Mouse (Mus musculus) lung, embryonic 14.5 days (tissue): ENCODE measurements around the gene Fadd. TPM values are rescaled to one million over a fixed set of nuclear protein-coding genes. Genes with fewer than 3 reads are reported as not detected.

ENCODE experiments used
- ATAC-seq: fragments of 200-750 bp; cut with Nextera tagmentation; 2 replicates; pipeline ENCODE4 v1.8.0; 2017; ENCODE audit warnings: mild to moderate bottlenecking, moderate TSS enrichment, moderate library complexity; ENCODE audit not compliant: insufficient read depth
- DNase-seq: peaks from one replicate; pipeline ENCODE4 v3.0.0-alpha.2; 2015
- H3K27ac ChIP-seq: fragments of 300-500 bp; sonication (generic); 2 replicates; pipeline ENCODE4 v1.5.1; 2014; ENCODE audit warnings: low read depth, mild to moderate bottlenecking, moderate library complexity
- H3K27me3 ChIP-seq: fragments of 300-500 bp; sonication (generic); 2 replicates; pipeline ENCODE4 v1.6.1; 2014; ENCODE audit warnings: low read length, control low read depth; ENCODE audit not compliant: insufficient read depth
- H3K36me3 ChIP-seq: fragments of 300-500 bp; sonication (generic); 2 replicates; pipeline ENCODE4 v1.6.1; 2014; ENCODE audit warnings: control low read depth; ENCODE audit not compliant: insufficient read depth
- H3K4me1 ChIP-seq: fragments of 300-500 bp; sonication (generic); 2 replicates; pipeline ENCODE4 v1.6.1; 2014; ENCODE audit warnings: antibody characterized with exemption, control low read depth; ENCODE audit not compliant: insufficient read depth
- H3K4me2 ChIP-seq: fragments of 300-500 bp; sonication (generic); 2 replicates; pipeline ENCODE4 v1.6.1; 2014; ENCODE audit warnings: mild to moderate bottlenecking
- H3K4me3 ChIP-seq: fragments of 300-500 bp; sonication (generic); 2 replicates; pipeline ENCODE4 v1.5.1; 2014; ENCODE audit warnings: low read depth, low read length
- H3K9ac ChIP-seq: fragments of 300-500 bp; sonication (generic); 2 replicates; pipeline ENCODE4 v1.6.1; 2014
- H3K9me3 ChIP-seq: fragments of 300-500 bp; sonication (generic); 2 replicates; pipeline ENCODE4 v1.6.1; 2016; ENCODE audit warnings: low read depth, low read length, control low read depth
- CTCF ChIP-seq: IDR thresholded peaks from 2 replicates; pipeline ENCODE4 v1.5.1; 2016; ENCODE audit warnings: antibody characterized with exemption, low read depth
- WGBS: fragments of 180-500 bp; shearing (Covaris S2); extraction: QIAGEN DNeasy Blood & Tissue Kit; methylation state at CpG from one replicate; pipeline ENCODE4 v1.1.7; 2014; 5-methylcytosine and 5-hydroxymethylcytosine counted together
- polyA plus RNA-seq: library from polyadenylated mRNA; unstranded; fragments of >200 nt; fragmentation: Nextera tagmentation; extraction: Ambion mirVana; gene quantifications from 2 replicates; pipeline ENCODE4 v1.2.1, GENCODE M21; 2014

Gene Fadd
- 12.8 and 13.4 TPM in 2 replicates for polyA plus RNA-seq

DNA sequence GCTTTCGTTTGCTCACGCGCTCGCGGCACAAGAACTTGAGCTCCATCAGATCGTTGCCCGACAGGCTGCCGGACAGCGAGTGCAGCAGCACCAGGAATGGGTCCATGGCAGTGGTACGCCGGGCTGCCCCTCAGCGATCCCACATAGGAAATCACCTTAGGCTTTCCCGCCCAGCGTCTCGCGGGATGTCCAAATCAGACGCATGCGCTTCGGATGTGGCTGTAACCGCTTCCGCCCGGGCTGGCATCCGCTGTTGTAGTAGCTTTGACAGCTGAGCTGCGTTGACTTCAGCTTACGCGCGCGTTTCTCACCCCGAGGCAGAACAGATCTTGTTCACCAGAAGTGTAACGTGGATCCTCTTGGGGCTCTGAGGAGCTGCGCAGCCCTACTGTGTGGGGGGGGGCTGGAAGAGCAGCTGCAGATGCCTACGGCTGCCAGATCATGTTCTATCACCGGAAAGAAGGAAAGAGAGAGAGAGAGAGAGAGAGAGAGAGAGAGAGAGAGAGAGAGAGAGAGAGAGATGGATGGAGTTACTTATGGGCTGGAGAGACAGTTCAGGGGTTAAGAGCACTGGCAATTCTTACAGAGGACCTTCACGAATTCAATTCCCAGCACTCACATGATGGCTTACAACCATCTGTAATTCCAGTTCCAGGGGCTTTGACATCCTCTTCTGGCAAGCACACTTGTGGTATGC, at the start of gene Fadd:
Gene Fadd (minus strand): TSS at position 180 of the 697 bp plus-strand sequence.
- ATAC-seq, result peak; percentile 90
- TF ChIP-seq CTCF, result no peak
- peak within 1 kb of the TSS; percentile 81 for H3K4me3 ChIP-seq
- H3K36me3 ChIP-seq, result peaks cover 21% of the 10 kb centered on the region
- no peaks in the 10 kb centered on the region for H3K4me1 ChIP-seq
- peak; percentile 98 for DNase-seq
- H3K27me3 ChIP-seq, result no peaks in the 10 kb centered on the region
- no peaks in the 10 kb centered on the region for H3K9me3 ChIP-seq
- under 1% methylated on average over 34 of the region's 34 CpGs for WGBS
- H3K4me2 ChIP-seq, result peak within 1 kb of the TSS; percentile 80
- H3K27ac ChIP-seq, result peak within 1 kb of the TSS; percentile 92
- peak within 1 kb of the TSS; percentile 70 for H3K9ac ChIP-seq

- Histone ChIP-seq H3K9ac (no peak overlapping the region), H3K27ac (no peak overlapping the region), H3K4me2 (no peak overlapping the region), H3K36me3 (0 out of 2 replicates have a peak, but pooled peaks cover 17% of the 10 kb centered on the region), H3K9me3 (no peaks in the 10 kb centered on the region), H3K4me1 (peaks cover 6% of the 10 kb centered on the region; the same call in 1 of the 2 replicates), H3K4me3 (no peak overlapping the region), H3K27me3 (no peaks in the 10 kb centered on the region)
- peak; percentile 66 for DNase-seq
- ATAC-seq, result no peak
- no peak for TF ChIP-seq CTCF
- 54% methylated on average over 3 of the region's 3 CpGs for WGBS
Observed at GRCm38 (mm10) chr7:144630622-144631021, 48.4 kb upstream of the Fadd start.

DNA sequence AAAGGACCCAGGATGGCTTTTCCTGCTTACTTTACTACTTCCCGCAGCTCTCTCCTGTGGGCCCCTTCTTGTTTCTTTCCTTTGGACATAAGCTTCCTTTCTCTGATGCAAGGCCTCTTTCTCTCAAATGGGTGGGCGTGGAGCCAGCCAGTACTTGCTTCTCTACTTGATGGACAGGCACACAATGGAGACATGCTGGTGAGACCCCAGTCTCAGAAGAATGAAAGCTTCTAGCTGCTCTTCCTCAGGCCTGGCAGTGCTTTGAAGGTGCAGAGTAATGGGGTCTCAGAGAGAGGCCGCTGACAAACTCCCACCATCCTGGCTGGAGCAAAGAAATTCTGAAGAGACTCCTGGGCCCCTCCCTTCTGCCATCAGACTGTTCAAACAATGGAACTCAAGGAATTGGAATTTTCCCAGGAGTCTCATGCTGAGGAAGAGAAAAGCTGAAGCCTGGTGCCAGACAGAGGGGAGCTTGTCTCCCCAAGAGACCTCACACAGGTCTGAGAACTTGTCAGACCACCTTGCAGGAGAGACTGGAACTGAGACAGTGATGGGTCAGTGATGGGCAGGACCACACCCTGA, 46.2 kb upstream of the Fadd start:
- peaks cover 15% of the 10 kb centered on the region; the same call in 1 of the 2 replicates for H3K36me3 ChIP-seq
- no peak overlapping the region for H3K4me2 ChIP-seq
- H3K27me3 ChIP-seq, result no peaks in the 10 kb centered on the region
- TF ChIP-seq CTCF, result no peak
- H3K4me1 ChIP-seq, result peaks cover 6% of the 10 kb centered on the region; the same call in 1 of the 2 replicates
- H3K27ac ChIP-seq, result peak overlapping the region; percentile 80
- no peak overlapping the region for H3K4me3 ChIP-seq
- peak; percentile 71 for DNase-seq
- peak; percentile 28; the same call in 1 of the 2 replicates for ATAC-seq
- H3K9ac ChIP-seq, result no peak overlapping the region
- WGBS, result 18% methylated on average over 3 of the region's 3 CpGs
- H3K9me3 ChIP-seq, result no peaks in the 10 kb centered on the region

DNA sequence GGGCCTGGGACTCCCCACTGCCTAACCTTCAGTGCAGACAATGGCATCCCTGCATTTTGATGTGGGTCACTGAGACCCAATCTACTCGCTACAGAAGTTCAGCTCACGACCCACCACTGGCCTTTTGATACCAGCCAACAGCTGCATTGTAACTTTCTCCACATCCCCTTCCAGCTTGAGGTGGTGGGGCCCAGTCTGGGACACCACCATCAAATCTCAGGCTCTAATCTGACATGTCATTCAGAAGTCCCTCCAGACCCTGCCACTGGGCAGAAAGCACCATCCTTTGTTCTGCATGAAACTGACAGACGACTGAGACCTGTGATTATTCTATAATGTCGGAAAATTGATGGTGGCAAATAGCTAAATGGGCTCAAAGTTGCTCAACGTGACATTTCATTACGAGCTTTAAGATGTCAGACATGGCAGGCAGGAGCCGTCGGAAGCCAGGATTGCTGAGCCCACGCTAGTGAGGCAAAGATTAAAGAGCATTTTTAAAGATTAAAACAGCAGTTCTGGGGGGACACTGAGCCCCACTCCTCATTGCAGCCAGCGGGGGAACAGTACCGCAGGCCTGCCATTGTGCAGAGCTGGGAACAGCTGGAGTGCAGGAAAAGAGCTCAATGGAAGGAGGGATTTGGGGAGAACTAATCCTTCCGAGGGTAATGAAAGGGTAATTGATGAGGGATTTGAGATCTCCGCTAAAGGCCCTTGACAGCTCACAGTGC, 45.5 kb upstream of the Fadd start:
- no peak for TF ChIP-seq CTCF

DNA sequence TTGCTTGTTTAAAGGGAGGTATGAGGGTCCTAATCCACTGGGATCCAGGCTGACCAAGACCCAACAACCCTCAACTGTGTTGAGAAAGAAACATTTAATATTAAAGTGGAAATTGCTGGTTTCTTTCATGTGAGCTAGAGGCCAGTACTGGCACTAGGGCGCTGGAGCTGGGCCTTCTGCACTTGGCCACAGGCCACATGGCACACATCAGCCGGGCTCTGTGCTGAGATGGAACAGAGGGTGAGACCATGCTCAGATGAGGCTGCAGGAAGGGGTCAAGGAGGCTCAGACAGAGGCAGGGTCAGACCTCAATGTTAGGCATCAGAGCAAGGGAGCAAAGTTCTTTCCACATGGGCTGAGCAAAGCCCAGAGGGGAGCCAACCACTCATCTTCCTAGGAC, 43.8 kb upstream of the Fadd start:
- Histone ChIP-seq H3K27me3 (no peaks in the 10 kb centered on the region), H3K9me3 (no peaks in the 10 kb centered on the region)

More for the DNA sequence above, 45.5 kb upstream of the Fadd start:
- Histone ChIP-seq H3K4me2 (no peak overlapping the region), H3K4me1 (peaks cover 6% of the 10 kb centered on the region; the same call in 1 of the 2 replicates), H3K4me3 (no peak overlapping the region), H3K9ac (no peak overlapping the region), H3K27ac (peak overlapping the region; percentile 80), H3K9me3 (no peaks in the 10 kb centered on the region), H3K36me3 (peaks cover 19% of the 10 kb centered on the region; the same call in 1 of the 2 replicates), H3K27me3 (no peaks in the 10 kb centered on the region)
- DNase-seq (no peak), ATAC-seq (no peak)
- WGBS, result 33% methylated on average over 13 of the region's 13 CpGs

DNA sequence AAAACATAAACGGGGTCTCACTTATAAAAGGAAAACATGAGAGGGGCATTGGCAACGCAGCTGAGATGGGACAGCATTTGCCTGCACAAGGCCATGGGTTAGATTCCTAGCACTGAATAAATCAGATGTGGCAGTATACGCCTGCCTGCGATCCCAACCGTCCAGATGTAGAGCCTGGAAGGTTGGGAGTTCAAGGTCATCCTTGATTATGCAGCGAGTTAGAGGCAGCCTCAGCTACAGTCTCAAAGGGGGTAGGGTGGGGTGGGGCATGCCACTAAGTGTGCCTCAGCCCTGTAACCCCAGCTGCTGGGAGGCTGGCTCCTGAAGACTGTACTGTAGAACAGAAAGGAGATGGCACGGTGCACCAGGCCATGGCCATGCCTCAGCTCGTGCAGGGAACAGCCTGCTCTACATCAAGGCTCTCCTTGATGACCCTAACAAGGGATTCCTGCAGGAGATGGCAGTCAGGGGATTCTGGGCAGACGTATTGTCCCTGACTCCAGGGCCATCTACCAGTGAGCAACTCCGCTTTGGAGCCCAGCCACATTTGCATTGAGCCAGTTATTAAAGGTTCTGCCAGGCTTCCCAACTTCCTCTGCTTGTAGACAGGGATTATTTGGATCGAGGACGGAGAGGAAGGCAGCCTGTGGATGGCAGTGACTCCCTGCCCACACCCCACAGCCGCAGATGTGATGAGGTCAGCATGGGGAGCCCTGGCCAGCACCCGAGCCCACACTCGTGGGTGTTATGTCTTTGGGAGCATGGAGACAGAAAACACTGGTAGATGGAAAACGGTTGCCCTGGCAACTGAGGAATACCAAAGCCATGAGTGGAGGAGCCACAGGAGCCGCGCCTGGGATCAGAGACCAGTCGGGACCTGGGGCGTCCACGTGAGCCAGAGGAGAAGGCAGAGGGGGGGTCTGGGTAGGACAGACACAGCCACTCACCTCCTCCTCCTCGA, 38.7 kb upstream of the Fadd start:
- H3K4me2 ChIP-seq, result no peak overlapping the region
- no peaks in the 10 kb centered on the region; the same call in 1 of the 2 replicates for H3K4me1 ChIP-seq
- WGBS, result 58% methylated on average over 22 of the region's 22 CpGs
- H3K27me3 ChIP-seq, result no peaks in the 10 kb centered on the region
- H3K27ac ChIP-seq, result no peak overlapping the region
- H3K9ac ChIP-seq, result no peak overlapping the region
- no peak for TF ChIP-seq CTCF
- DNase-seq, result peak; percentile 50
- ATAC-seq, result peak; percentile 38; the same call in 1 of the 2 replicates
- no peaks in the 10 kb centered on the region for H3K9me3 ChIP-seq
- peaks cover 7% of the 10 kb centered on the region; the same call in 1 of the 2 replicates for H3K36me3 ChIP-seq
- H3K4me3 ChIP-seq, result no peak overlapping the region

More for the DNA sequence above, 43.8 kb upstream of the Fadd start:
- DNase-seq (no peak), ATAC-seq (no peak)
- H3K4me2 ChIP-seq, result no peak overlapping the region
- 89% methylated on average over 2 of the region's 2 CpGs for WGBS
- H3K4me1 ChIP-seq, result peaks cover 6% of the 10 kb centered on the region; the same call in 1 of the 2 replicates
- H3K4me3 ChIP-seq, result no peak overlapping the region
- TF ChIP-seq CTCF, result no peak
- H3K27ac ChIP-seq, result no peak overlapping the region
- peaks cover 13% of the 10 kb centered on the region; the same call in 1 of the 2 replicates for H3K36me3 ChIP-seq
- H3K9ac ChIP-seq, result no peak overlapping the region
